7 mouse cellular contexts compared by ENCODE assay signal in the genomic region with DNA sequence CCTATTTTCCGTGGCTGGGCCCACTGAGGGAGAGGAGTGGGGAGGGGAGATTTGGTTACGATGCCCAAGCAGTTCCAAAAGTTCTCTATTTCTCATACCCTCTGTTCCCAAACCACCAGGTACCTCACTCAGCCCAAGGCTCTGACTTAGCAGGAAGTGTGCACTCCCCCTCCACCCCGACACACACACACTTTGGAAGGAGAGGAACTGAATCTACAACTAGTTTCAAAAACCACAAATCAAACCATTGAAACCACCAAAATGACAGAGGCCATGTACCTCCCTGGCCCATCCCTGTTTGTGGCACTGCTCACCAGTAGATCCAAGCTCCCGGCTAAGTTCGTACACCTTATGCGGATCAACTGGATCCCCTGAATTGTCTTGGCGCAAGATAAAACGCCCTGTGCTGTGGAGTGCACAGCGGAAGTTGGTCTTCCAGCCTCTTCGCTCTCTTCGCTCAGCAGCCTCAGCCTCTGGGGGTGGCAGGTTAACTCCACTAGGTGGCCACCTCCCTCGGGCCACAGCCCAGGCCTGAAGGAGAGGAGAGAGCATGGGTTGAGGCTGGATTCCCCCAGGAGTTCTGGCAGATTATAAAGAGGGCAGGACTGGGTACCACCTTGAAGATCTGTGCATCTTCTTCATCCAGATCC. TPM values are rescaled to one million over a fixed set of nuclear protein-coding genes. Genes with fewer than 3 reads are reported as not detected.
DNase-seq lines count a peak whose midpoint lies in the region; ATAC-seq and TF ChIP-seq lines count a peak whose summit lies in the region.

No protein-coding gene starts in this region.

- H3K27ac ChIP-seq in embryonic facial prominence, embryonic 14.5 days (replicated peaks; ENCODE audit: low read depth, low read length): no peak overlapping the region
- H3K27ac ChIP-seq in hindbrain, postnatal 0 days: no peak overlapping the region
- no peak overlapping the region for H3K27ac ChIP-seq in liver, embryonic 16.5 days (ENCODE audit: low read length)
- no peak overlapping the region for H3K27ac ChIP-seq in neural tube, embryonic 12.5 days

- H3K9ac ChIP-seq in embryonic facial prominence, embryonic 14.5 days (ENCODE audit: low read depth, low read length): peak overlapping the region; percentile 62; the same call in 1 of the 2 replicates
- H3K9ac ChIP-seq in hindbrain, postnatal 0 days (replicated peaks; ENCODE audit: low read length): no peak overlapping the region
- 0 out of 2 replicates have a peak overlapping the region, but pooled peaks have one; percentile 7 for H3K9ac ChIP-seq in liver, embryonic 16.5 days (ENCODE audit: low read depth, low read length)
- no peak overlapping the region for H3K9ac ChIP-seq in neural tube, embryonic 12.5 days

- peak overlapping the region; percentile 66 for H3K4me2 ChIP-seq in embryonic facial prominence, embryonic 14.5 days (ENCODE audit: low read depth, low read length)
- peak overlapping the region; percentile 61; the same call in 1 of the 2 replicates for H3K4me2 ChIP-seq in hindbrain, postnatal 0 days (ENCODE audit: low read depth, low read length)
- H3K4me2 ChIP-seq in liver, embryonic 16.5 days (ENCODE audit: low read depth, low read length): peak overlapping the region; percentile 85
- H3K4me2 ChIP-seq in neural tube, embryonic 12.5 days (replicated peaks): peak overlapping the region; percentile 61; the same call in 1 of the 2 replicates

- peak; percentile 34 for DNase-seq in embryonic facial prominence, embryonic 14.5 days (ENCODE audit: low spot score)
- DNase-seq in hindbrain, postnatal 0 days (ENCODE audit: low spot score): peak; percentile 36
- no peak for DNase-seq in right cerebral cortex, postnatal 25 days

- WGBS in embryonic facial prominence, embryonic 14.5 days: 25% methylated on average over 12 of the region's 12 CpGs
- WGBS in hindbrain, postnatal 0 days: 40% methylated on average over 12 of the region's 12 CpGs
- WGBS in liver, embryonic 16.5 days (ENCODE audit: insufficient replicate concordance): 14% methylated on average over 12 of the region's 12 CpGs
- 38% methylated on average over 12 of the region's 12 CpGs for WGBS in neural tube, embryonic 12.5 days

- H3K4me1 ChIP-seq in E14TG2a.4 (replicated peaks; ENCODE audit: low read depth, low read length): peaks cover 58% of the 10 kb centered on the region
- 0 out of 2 replicates have a peak, but pooled peaks cover 7% of the 10 kb centered on the region for H3K4me1 ChIP-seq in embryonic facial prominence, embryonic 14.5 days (ENCODE audit: control insufficient read depth, insufficient read depth, low read length)
- no peaks in the 10 kb centered on the region for H3K4me1 ChIP-seq in hindbrain, postnatal 0 days (ENCODE audit: insufficient read depth, low read length)
- H3K4me1 ChIP-seq in liver, embryonic 16.5 days (ENCODE audit: control insufficient read depth, low read depth, low read length): peaks cover 17% of the 10 kb centered on the region
- H3K4me1 ChIP-seq in neural tube, embryonic 12.5 days: peaks cover 12% of the 10 kb centered on the region

- no peaks in the 10 kb centered on the region for H3K9me3 ChIP-seq in E14TG2a.4 (ENCODE audit: low read length)
- H3K9me3 ChIP-seq in embryonic facial prominence, embryonic 14.5 days (ENCODE audit: control insufficient read depth, low read length): no peaks in the 10 kb centered on the region
- H3K9me3 ChIP-seq in hindbrain, postnatal 0 days (ENCODE audit: low read length): no peaks in the 10 kb centered on the region
- no peaks in the 10 kb centered on the region for H3K9me3 ChIP-seq in liver, embryonic 16.5 days (replicated peaks; ENCODE audit: control insufficient read depth, low read length)
- no peaks in the 10 kb centered on the region for H3K9me3 ChIP-seq in neural tube, embryonic 12.5 days

- 0 out of 2 replicates have a peak, but pooled peaks have one; percentile 19 for ATAC-seq in embryonic facial prominence, embryonic 14.5 days (ENCODE audit: low read depth)
- ATAC-seq in hindbrain, postnatal 0 days: peak; percentile 52; the same call in 1 of the 2 replicates
- peak; percentile 26; the same call in 1 of the 2 replicates for ATAC-seq in liver, embryonic 16.5 days (ENCODE audit: low read depth)
- no peak; the same call in 1 of the 2 replicates for ATAC-seq in neural tube, embryonic 12.5 days (ENCODE audit: low FRiP score, low read depth)

- H3K4me3 ChIP-seq in C2C12 (ENCODE audit: insufficient read depth, poor library complexity, severe bottlenecking) (no peak overlapping the region), E14TG2a.4 (replicated peaks; ENCODE audit: low read length) (no peak overlapping the region)
- no peak overlapping the region for H3K4me3 ChIP-seq in embryonic facial prominence, embryonic 14.5 days (ENCODE audit: low read depth, low read length)
- no peak overlapping the region for H3K4me3 ChIP-seq in hindbrain, postnatal 0 days (ENCODE audit: low read length)
- H3K4me3 ChIP-seq in liver, embryonic 16.5 days (ENCODE audit: low read depth, low read length): peak overlapping the region; percentile 73
- no peak overlapping the region for H3K4me3 ChIP-seq in neural tube, embryonic 12.5 days

- TF ChIP-seq CTCF in C2C12 (IDR thresholded peaks at IDR 0.05; ENCODE audit: control insufficient read depth, insufficient read depth, insufficient read length): peak; percentile 38
- peak; percentile 25 for TF ChIP-seq CTCF in E14TG2a.4 (conservative IDR thresholded peaks at IDR 0.05; ENCODE audit: low read length)
- peak; percentile 61 for TF ChIP-seq CTCF in hindbrain, postnatal 0 days (IDR thresholded peaks at IDR 0.05; ENCODE audit: low read depth)

- H3ac ChIP-seq in C2C12 (ENCODE audit: control insufficient read depth, insufficient read length, low read depth): no peak overlapping the region

- no peaks in the 10 kb centered on the region for H3K79me3 ChIP-seq in C2C12 (ENCODE audit: low read depth)

- no peaks in the 10 kb centered on the region for H3K27me3 ChIP-seq in C2C12 (ENCODE audit: control insufficient read depth, insufficient read depth, insufficient read length)
- peaks cover 24% of the 10 kb centered on the region for H3K27me3 ChIP-seq in E14TG2a.4 (ENCODE audit: insufficient read depth, low read length)
- no peaks in the 10 kb centered on the region for H3K27me3 ChIP-seq in embryonic facial prominence, embryonic 14.5 days (replicated peaks; ENCODE audit: control insufficient read depth, insufficient read depth, low read length)
- H3K27me3 ChIP-seq in hindbrain, postnatal 0 days (ENCODE audit: insufficient read depth, low read length): no peaks in the 10 kb centered on the region
- peaks cover 3% of the 10 kb centered on the region for H3K27me3 ChIP-seq in liver, embryonic 16.5 days (ENCODE audit: control insufficient read depth, insufficient read depth, low read depth, low read length)
- no peaks in the 10 kb centered on the region for H3K27me3 ChIP-seq in neural tube, embryonic 12.5 days (replicated peaks)

- H3K36me3 ChIP-seq in C2C12 (ENCODE audit: control insufficient read depth, insufficient read depth): peaks cover 32% of the 10 kb centered on the region
- H3K36me3 ChIP-seq in E14TG2a.4 (ENCODE audit: insufficient read depth, low read length): peaks cover 54% of the 10 kb centered on the region
- H3K36me3 ChIP-seq in embryonic facial prominence, embryonic 14.5 days (ENCODE audit: control insufficient read depth, insufficient read depth, low read length): peaks cover 43% of the 10 kb centered on the region
- peaks cover 41% of the 10 kb centered on the region for H3K36me3 ChIP-seq in hindbrain, postnatal 0 days (ENCODE audit: insufficient read depth, low read length)
- peaks cover 38% of the 10 kb centered on the region for H3K36me3 ChIP-seq in liver, embryonic 16.5 days (ENCODE audit: control insufficient read depth, insufficient read depth)
- H3K36me3 ChIP-seq in neural tube, embryonic 12.5 days: peaks cover 47% of the 10 kb centered on the region

- no peaks in the 10 kb centered on the region for H3K79me2 ChIP-seq in C2C12 (ENCODE audit: control insufficient read depth, insufficient read depth)

RNA-seq across cellular contexts. Expression of gene Irf7, which starts 1.4 kb away (rescaled TPM):
- polyA plus RNA-seq in C2C12 (2012; fragmentation: generic; extraction: Trizol): 0.35 TPM
- 2.3 and 2.4 TPM in 2 replicates for polyA plus RNA-seq in embryonic facial prominence, embryonic 14.5 days (2014; fragmentation: Nextera tagmentation; extraction: Ambion mirVana)
- total RNA-seq in hindbrain, postnatal 0 days (2014; rRNA removed): 3.9 and 7.0 TPM in 2 replicates
- polyA plus RNA-seq in hindbrain, postnatal 0 days (2015; fragmentation: Nextera tagmentation; extraction: Ambion mirVana): 3.3 and 5.5 TPM in 2 replicates
- polyA plus RNA-seq in liver, embryonic 16.5 days (2015; fragmentation: Nextera tagmentation; extraction: Ambion mirVana): 7.7 and 8.2 TPM in 2 replicates
- polyA plus RNA-seq in neural tube, embryonic 12.5 days (2016; fragmentation: Nextera tagmentation; extraction: Ambion mirVana): 1.0 and 1.7 TPM in 2 replicates

RNA-seq across cellular contexts. Expression of gene Cdhr5, which starts 11.7 kb away (rescaled TPM):
- 0.04 TPM for polyA plus RNA-seq in C2C12 (2012; fragmentation: generic; extraction: Trizol)
- 0.21 TPM in 1 of 2 replicates, not detected in the other for polyA plus RNA-seq in embryonic facial prominence, embryonic 14.5 days (2014; fragmentation: Nextera tagmentation; extraction: Ambion mirVana)
- total RNA-seq in hindbrain, postnatal 0 days (2014; rRNA removed): not detected in 2 replicates
- 0.23 TPM in 1 of 2 replicates, not detected in the other for polyA plus RNA-seq in hindbrain, postnatal 0 days (2015; fragmentation: Nextera tagmentation; extraction: Ambion mirVana)
- 0.42 and 1.6 TPM in 2 replicates for polyA plus RNA-seq in liver, embryonic 16.5 days (2015; fragmentation: Nextera tagmentation; extraction: Ambion mirVana)
- polyA plus RNA-seq in neural tube, embryonic 12.5 days (2016; fragmentation: Nextera tagmentation; extraction: Ambion mirVana): not detected in 2 replicates

RNA-seq across cellular contexts. Expression of gene Sct, which starts 14.0 kb away (rescaled TPM):
- 16.1 TPM for polyA plus RNA-seq in C2C12 (2012; fragmentation: generic; extraction: Trizol)
- polyA plus RNA-seq in embryonic facial prominence, embryonic 14.5 days (2014; fragmentation: Nextera tagmentation; extraction: Ambion mirVana): 9.9 and 13.8 TPM in 2 replicates
- 3.7 TPM in 1 of 2 replicates, not detected in the other for total RNA-seq in hindbrain, postnatal 0 days (2014; rRNA removed)
- 7.6 and 9.9 TPM in 2 replicates for polyA plus RNA-seq in hindbrain, postnatal 0 days (2015; fragmentation: Nextera tagmentation; extraction: Ambion mirVana)
- polyA plus RNA-seq in liver, embryonic 16.5 days (2015; fragmentation: Nextera tagmentation; extraction: Ambion mirVana): 1.4 TPM in 1 of 2 replicates, not detected in the other
- polyA plus RNA-seq in neural tube, embryonic 12.5 days (2016; fragmentation: Nextera tagmentation; extraction: Ambion mirVana): 4.5 and 7.1 TPM in 2 replicates

RNA-seq across cellular contexts. Expression of gene Drd4, which starts 26.9 kb away (rescaled TPM):
- polyA plus RNA-seq in C2C12 (2012; fragmentation: generic; extraction: Trizol): 0.01 TPM
- polyA plus RNA-seq in embryonic facial prominence, embryonic 14.5 days (2014; fragmentation: Nextera tagmentation; extraction: Ambion mirVana): 0.81 and 1.3 TPM in 2 replicates
- total RNA-seq in hindbrain, postnatal 0 days (2014; rRNA removed): 0.54 and 0.94 TPM in 2 replicates
- polyA plus RNA-seq in hindbrain, postnatal 0 days (2015; fragmentation: Nextera tagmentation; extraction: Ambion mirVana): 0.73 and 0.79 TPM in 2 replicates
- not detected in 2 replicates for polyA plus RNA-seq in liver, embryonic 16.5 days (2015; fragmentation: Nextera tagmentation; extraction: Ambion mirVana)
- polyA plus RNA-seq in neural tube, embryonic 12.5 days (2016; fragmentation: Nextera tagmentation; extraction: Ambion mirVana): 0.82 and 0.94 TPM in 2 replicates

RNA-seq across cellular contexts. Expression of gene Phrf1, which starts 36.3 kb away (rescaled TPM):
- polyA plus RNA-seq in C2C12 (2012; fragmentation: generic; extraction: Trizol): 60.2 TPM
- 59.8 and 62.7 TPM in 2 replicates for polyA plus RNA-seq in embryonic facial prominence, embryonic 14.5 days (2014; fragmentation: Nextera tagmentation; extraction: Ambion mirVana)
- 52.2 and 56.4 TPM in 2 replicates for total RNA-seq in hindbrain, postnatal 0 days (2014; rRNA removed)
- 35.6 and 38.0 TPM in 2 replicates for polyA plus RNA-seq in hindbrain, postnatal 0 days (2015; fragmentation: Nextera tagmentation; extraction: Ambion mirVana)
- 23.8 and 28.5 TPM in 2 replicates for polyA plus RNA-seq in liver, embryonic 16.5 days (2015; fragmentation: Nextera tagmentation; extraction: Ambion mirVana)
- polyA plus RNA-seq in neural tube, embryonic 12.5 days (2016; fragmentation: Nextera tagmentation; extraction: Ambion mirVana): 88.0 and 92.7 TPM in 2 replicates

Comparison
In these comparisons a context has a peak if more than half of its experiments do, and no peak if none do; other contexts are left out.
1. H3K9ac ChIP-seq: peak in embryonic facial prominence, embryonic 14.5 days (single experiment) and liver, embryonic 16.5 days (single experiment); none in hindbrain, postnatal 0 days (single experiment) and neural tube, embryonic 12.5 days (single experiment).
2. Peak in every context shown above with its lines, with median percentiles within 50 percentile points of each other: CTCF ChIP-seq and H3K4me2 ChIP-seq.